Mouse (Mus musculus) lung, postnatal 25 days (tissue): ENCODE results near the gene Taf1b.

Source experiments
- DNase-seq: peaks from one replicate; pipeline ENCODE4 v3.0.0; 2022; ENCODE audit warnings: low spot score

The Taf1b gene

DNA sequence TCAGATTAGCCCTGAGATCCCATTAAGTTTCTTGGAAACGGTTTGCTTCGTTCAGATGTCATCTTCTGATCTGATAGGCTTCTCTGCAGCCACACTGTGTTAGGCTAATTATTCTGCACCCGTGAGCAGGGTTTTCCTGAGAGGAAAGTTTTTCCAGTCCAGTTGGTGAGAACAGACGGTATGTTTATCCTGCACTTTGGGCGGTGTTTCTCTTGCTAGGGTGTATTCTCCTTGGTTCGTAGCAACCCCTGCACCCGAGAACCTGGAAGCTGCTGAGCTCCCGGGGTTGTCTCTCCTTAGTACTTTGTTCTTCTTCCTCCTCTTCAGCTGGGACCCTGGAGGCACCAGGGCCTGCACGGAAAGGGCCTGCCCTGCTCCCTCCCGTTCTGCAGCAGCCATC is 108.0 kb downstream of the Taf1b start:
- DNase-seq = no peak
